Mouse (Mus musculus): ENCODE measurements around the gene Smtnl2.

GRCm38 (mm10) chr11:72415155-72415554 lies 3.6 kb upstream of the Smtnl2 start:
- TF ChIP-seq POLR2A (IDR thresholded peaks at IDR 0.05; ENCODE audit: insufficient read depth, low read depth, low read length), result 0 out of 2 replicates have a peak, but pooled peaks have one; percentile 20
- no peak for TF ChIP-seq CTCF (IDR thresholded peaks at IDR 0.05)

Data from heart, adult 2 months (tissue).